Mouse (Mus musculus) cortical plate, adult 2 months (tissue): ENCODE measurements around the gene Slc38a10.

Experiments
- CTCF ChIP-seq: fragments of 200-500 bp; IDR thresholded peaks from 2 replicates; pipeline ENCODE4 v1.5.1; 2011; ENCODE audit warnings: mild to moderate bottlenecking, control low read depth, low read length; ENCODE audit not compliant: insufficient read depth; ENCODE audit errors: extremely low read depth
- POLR2A ChIP-seq: fragments of 200-500 bp; IDR thresholded peaks from 2 replicates; pipeline ENCODE4 v1.6.1; 2011; ENCODE audit warnings: mild to moderate bottlenecking, low read length, control low read depth; ENCODE audit not compliant: insufficient read depth; ENCODE audit errors: extremely low read depth

DNA sequence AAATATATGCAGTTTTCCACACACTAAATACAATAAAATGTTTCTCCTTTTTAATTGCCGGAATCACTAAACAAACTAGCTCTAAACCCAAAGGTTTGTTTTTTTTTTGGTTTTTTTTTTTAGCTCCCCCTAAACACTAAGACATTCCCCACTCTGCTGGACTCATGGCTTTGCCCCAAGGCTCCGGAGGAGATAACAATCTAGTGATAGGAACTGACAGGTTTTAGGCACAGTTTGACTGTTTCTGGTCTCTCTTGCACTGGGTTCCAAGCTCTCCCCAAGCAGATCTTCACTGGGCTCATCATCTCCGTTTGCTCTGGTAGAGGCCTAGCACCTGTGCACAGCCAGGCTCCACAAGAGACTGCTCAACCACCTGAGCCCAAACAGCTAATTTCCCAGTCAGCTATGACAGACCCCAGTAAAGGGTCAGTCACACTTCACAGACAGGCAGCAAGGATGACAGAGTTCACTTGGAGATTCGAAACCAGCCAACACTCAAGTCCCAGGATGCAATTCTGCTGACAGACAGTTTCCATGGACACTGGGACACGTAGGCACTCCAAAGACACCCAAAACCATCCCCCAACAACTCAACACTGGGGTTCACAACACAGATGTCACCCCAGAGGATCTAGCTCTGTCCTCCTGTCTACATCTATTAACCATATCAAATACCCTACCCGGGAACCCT lies 1.5 kb downstream of the Slc38a10 start:
- TF ChIP-seq CTCF (no peak), POLR2A (no peak)
